Mouse (Mus musculus) heart, adult 2 months (tissue): ENCODE measurements at regions not wholly inside any gene's neighbourhood (a gene's known extent, or its start where the extent isn't known, plus 50 kb on each side); places are given as distances from the start of the nearest gene placed in this dataset.

ENCODE experiments used
- EP300 ChIP-seq: fragments of 200-500 bp; IDR thresholded peaks from 2 replicates; pipeline ENCODE4 v1.6.1; 2011; ENCODE audit warnings: low read depth, low read length, control low read depth; ENCODE audit not compliant: insufficient read depth
- POLR2A ChIP-seq: fragments of 200-500 bp; IDR thresholded peaks from 2 replicates; pipeline ENCODE4 v1.6.1; 2011; ENCODE audit warnings: mild to moderate bottlenecking, low read depth, low read length, control low read depth; ENCODE audit not compliant: insufficient read depth

- TF ChIP-seq EP300, result no peak
- no peak for TF ChIP-seq POLR2A
These were observed 1841.0 kb upstream of the Flrt2 start for GRCm38 (mm10) chr12:93850944-93851520.
